Mouse (Mus musculus) G1E (cell line): ENCODE measurements around the gene Apex2.

Experiments
- CTCF ChIP-seq: IDR thresholded peaks from 2 replicates; pipeline ENCODE4 v1.5.1; 2012; ENCODE audit warnings: low read depth, low read length, inconsistent platforms, mixed read lengths
- GATA1 ChIP-seq: IDR thresholded peaks from 2 replicates; pipeline ENCODE4 v1.6.1; 2012; ENCODE audit warnings: borderline replicate concordance, low read length, inconsistent platforms, mixed read lengths
- POLR2AphosphoS5 ChIP-seq: IDR thresholded peaks from 2 replicates; pipeline ENCODE4 v1.6.1; 2012; ENCODE audit warnings: low read depth, low read length, inconsistent platforms; ENCODE audit not compliant: insufficient replicate concordance
- TAL1 ChIP-seq: conservative IDR thresholded peaks from 2 replicates; pipeline ENCODE4 v1.6.1; 2012; ENCODE audit warnings: low read depth, low read length, inconsistent platforms, mixed read lengths

DNA sequence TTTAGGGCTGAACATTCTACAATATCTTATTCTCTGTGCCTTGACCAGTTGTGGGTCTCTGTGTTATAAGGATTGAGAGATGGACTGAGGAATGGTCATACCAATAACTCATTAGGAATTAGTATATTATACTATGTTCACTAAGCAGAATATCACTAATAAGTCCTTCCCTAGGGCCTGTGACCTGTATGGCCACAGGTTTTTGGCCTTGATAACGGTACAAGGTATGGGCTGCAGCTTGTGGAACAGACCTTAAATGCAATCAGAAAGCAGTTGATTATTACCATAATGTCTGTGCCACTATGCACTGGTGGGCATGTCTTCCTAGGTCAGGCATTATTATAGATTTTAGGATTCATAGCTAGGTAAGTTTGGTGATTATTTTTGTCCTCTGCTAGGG is 73.2 kb downstream of the Apex2 start:
- TF ChIP-seq CTCF: no peak
- no peak for TF ChIP-seq GATA1
- no peak for TF ChIP-seq POLR2AphosphoS5
- no peak for TF ChIP-seq TAL1
